In the genomic region with DNA sequence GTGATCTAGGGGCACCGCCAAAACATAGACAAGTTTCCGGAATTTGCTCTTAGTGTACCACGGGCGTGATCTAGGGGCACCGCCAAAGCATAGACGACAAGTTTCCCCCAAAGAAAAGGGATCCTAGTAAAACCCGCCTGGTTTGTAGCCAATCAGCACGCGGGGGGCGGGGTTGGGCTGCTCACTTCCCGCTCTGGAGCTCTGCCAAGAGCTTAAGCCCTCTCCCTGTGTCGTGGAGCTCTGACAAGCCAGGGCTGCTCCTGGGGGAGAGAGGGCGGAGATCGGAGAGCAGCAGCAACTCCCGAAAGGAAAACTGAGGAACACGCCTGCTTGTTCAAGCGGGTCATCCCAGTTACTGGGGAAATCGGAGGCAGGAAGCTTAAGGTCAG, we compare ENCODE assay signal across 8 mouse cellular contexts. TPM values are rescaled to one million over a fixed set of nuclear protein-coding genes. Genes with fewer than 3 reads are reported as not detected.
DNase-seq lines count a peak whose midpoint lies in the region; ATAC-seq lines count a peak whose summit lies in the region.

No protein-coding gene starts in this region.

- peak; percentile 48 for ATAC-seq in megakaryocyte-erythroid progenitor cell, adult 5-6 weeks (replicated peaks; ENCODE audit: low FRiP score, low TSS enrichment, poor library complexity, severe bottlenecking)

- intact Hi-C loops in left cerebral cortex, postnatal 14 days (cut with DNase I): no loop called here

- peak; percentile 90 for DNase-seq in WW6 (ENCODE audit: low read depth, low spot score)
- peak; percentile 67 to 73 for DNase-seq in cerebellum, postnatal 36 days
- DNase-seq in gastrocnemius, adult 8-10 months (ENCODE audit: low spot score in 2 of 2): peak; percentile 79
- peak; percentile 77 for DNase-seq in hindlimb bud, embryonic 11.5 days (ENCODE audit: extremely low spot score, low read depth, low spot score)
- peak; percentile 84 to 90 for DNase-seq in left cerebral cortex, postnatal 14 days (ENCODE audit: low spot score in 2 of 2)
- peak; percentile 86 for DNase-seq in right cerebral cortex, postnatal 14 days
- peak; percentile 87 to 89 for DNase-seq in urinary bladder, postnatal 36 days (ENCODE audit: low spot score in 2 of 2)

RNA-seq across cellular contexts. Expression of a gene that starts 1.8 kb away (rescaled TPM):
- 10 to 100 TPM in 1 of 4 experiments, 1 to 10 TPM in 3; 5.4 to 16.0 (median 6.3) TPM for total RNA-seq in gastrocnemius, adult 8-10 months (2022)
- 10 to 100 TPM; 27.4 to 38.5 TPM for total RNA-seq in left cerebral cortex, postnatal 14 days (2021)
- total RNA-seq in megakaryocyte-erythroid progenitor cell, adult 5-6 weeks (2014; fragmentation: Nextera tagmentation): 18.4 and 22.9 TPM in 2 replicates
- total RNA-seq in megakaryocyte-erythroid progenitor cell, adult 5-6 weeks (2017): 10.8 and 17.3 TPM in 2 replicates

RNA-seq across cellular contexts. Expression of a gene that starts 3.0 kb away (rescaled TPM):
- not detected for total RNA-seq in gastrocnemius, adult 8-10 months (2022)
- total RNA-seq in left cerebral cortex, postnatal 14 days (2021): under 1 TPM in 1 of 2 experiments, not detected in 1; 0.29 TPM
- total RNA-seq in megakaryocyte-erythroid progenitor cell, adult 5-6 weeks (2014; fragmentation: Nextera tagmentation): not detected in 2 replicates
- not detected in 2 replicates for total RNA-seq in megakaryocyte-erythroid progenitor cell, adult 5-6 weeks (2017)

RNA-seq across cellular contexts. Expression of a gene that starts 40.3 kb away (rescaled TPM):
- total RNA-seq in gastrocnemius, adult 8-10 months (2022): 1 to 10 TPM in 3 of 4 experiments, under 1 TPM in 1; 0.77 to 1.4 (median 1.2) TPM
- 100 to 1,000 TPM; 114 to 130 TPM for total RNA-seq in left cerebral cortex, postnatal 14 days (2021)
- 78.1 and 90.0 TPM in 2 replicates for total RNA-seq in megakaryocyte-erythroid progenitor cell, adult 5-6 weeks (2014; fragmentation: Nextera tagmentation)
- total RNA-seq in megakaryocyte-erythroid progenitor cell, adult 5-6 weeks (2017): 23.6 and 43.1 TPM in 2 replicates

Comparison
In these comparisons a context has a peak if more than half of its experiments do, and no peak if none do; other contexts are left out.
1. Peak in every context shown above with its lines: DNase-seq and ATAC-seq.
2. RNA of a gene that starts 40.3 kb away (total RNA-seq): 114 to 130 TPM in left cerebral cortex, postnatal 14 days and 23.6 to 90.0 TPM in megakaryocyte-erythroid progenitor cell, adult 5-6 weeks; 0.77 to 1.4 TPM in gastrocnemius, adult 8-10 months; every median in the first group is over 10 times any median in the second.